Mouse (Mus musculus): Measurements from ENCODE around the gene Phldb2.
A peak's percentile ranks its signal among the peaks of the same experiment; 100 is the strongest.

Gene Phldb2

GRCm38 (mm10) chr16:45953394-45953793, at the start of gene Phldb2:
Gene Phldb2 (minus strand): TSS chr16:45953598.
- DNase-seq: no peak

DNA sequence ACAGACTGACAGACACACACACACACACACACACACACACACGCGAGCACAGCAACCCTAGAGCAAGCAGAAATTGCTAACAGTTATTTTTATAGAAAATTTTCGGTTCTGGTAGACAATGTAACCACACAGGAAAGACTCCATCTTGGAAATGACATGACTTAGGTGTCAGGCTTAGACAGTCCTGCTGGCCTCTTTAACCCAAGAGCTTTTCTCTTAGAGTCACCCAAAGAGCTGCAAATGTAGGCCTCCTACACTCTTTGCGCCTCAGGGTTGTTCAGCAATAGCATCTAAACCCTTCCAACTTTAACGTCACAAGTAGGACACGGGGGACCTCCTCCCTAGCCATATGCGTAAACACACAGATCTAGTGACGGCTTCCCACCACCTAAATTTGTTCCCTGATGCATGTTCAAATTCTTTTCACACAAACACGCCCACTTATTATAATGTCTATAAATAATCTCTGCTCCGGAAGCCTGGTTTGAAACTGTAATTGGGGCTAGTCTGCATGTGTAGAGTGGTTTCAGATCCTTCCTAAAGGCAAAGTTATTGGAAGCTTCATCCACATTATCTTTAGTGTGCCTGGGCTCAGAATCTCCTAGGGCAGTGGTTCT, 48.3 kb upstream of the Phldb2 start:
- DNase-seq: no peak

DNA sequence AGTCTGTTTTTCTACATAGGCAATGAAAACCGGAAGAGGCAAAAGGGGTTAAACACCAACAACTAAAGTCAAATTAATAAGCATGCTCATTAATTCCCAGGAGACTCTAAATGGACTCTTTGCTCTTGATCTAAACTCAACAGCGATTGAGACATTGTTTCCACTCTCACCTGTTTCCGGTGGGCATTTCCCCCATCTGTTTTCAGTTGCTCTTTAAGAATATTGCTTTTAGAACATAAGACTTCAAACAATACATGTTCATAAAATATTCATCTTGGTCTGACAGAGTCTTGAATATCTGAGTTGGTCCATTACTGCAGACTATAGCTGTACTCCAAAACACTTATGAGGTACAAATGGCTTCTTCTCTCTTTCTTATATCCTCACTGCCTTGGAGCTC, 47.6 kb upstream of the Phldb2 start:
- DNase-seq: no peak

GRCm38 (mm10) chr16:45999374-46000191, 46.2 kb upstream of the Phldb2 start:
- DNase-seq: no peak

DNA sequence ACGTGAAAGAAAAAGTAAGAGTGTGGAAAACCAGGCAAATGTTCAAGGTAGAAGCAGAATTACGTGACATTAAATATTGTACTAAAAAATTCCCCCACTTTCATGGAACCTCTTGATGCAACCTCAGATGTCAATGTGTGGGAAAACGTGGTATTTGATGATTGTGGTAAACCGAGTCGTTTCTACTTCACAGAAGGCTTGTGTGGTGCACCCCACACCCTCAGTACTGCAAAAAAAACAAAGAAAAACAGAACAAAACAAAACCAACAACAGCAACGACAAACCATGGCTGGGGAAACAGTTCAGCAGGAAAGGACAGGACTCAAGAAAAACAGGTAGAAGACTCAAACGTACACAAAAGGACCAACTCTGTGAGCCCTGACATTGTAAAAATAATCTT, 44.8 kb upstream of the Phldb2 start:
- DNase-seq: no peak

GRCm38 (mm10) chr16:45990901-45991676, 37.7 kb upstream of the Phldb2 start:
- DNase-seq: no peak

DNA sequence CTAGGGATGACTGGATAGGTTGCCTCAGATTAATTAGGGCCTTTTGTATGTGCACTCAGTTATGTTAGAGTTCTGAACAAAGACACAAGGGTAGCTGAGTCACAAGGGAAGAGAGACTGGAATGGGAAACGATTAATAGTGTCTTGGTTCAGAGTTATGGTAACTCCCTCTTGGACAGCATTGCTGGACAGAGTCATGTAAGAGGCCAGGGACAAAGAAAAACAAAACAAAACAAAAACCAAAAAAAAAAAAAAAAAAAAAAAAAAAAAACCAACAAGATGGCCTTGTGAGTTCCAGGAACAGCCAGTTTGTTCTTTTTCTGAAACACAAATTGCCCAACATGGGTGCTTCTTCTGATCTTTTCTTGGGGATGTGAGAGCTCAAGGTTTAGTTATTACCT, 32.8 kb upstream of the Phldb2 start:
- no peak for DNase-seq

- no peak for DNase-seq
Measured at GRCm38 (mm10) chr16:45984610-45985606, 31.5 kb upstream of the Phldb2 start.

DNA sequence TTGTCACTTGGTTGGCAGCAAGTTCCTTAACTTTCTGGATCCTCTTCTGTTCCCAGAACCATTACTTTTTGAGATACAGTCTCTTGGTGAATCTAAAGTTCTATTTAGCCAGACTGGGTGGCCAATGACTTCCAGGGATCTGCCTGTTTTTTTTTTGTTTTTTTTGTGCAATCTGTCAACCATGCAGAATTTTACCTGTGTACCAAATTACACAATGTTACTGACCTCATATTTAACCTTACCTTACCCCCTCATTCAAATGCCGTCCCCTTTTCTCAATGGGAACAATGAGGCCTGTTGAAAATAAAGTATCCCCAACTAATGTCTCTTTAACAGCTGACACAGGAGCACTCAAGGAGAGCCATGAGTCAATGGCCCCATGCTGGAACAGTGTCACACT, 22.9 kb upstream of the Phldb2 start:
- no peak for DNase-seq

- DNase-seq: peak in 1 of 2 experiments; percentile 46
Measured at GRCm38 (mm10) chr16:45973959-45974686, 20.7 kb upstream of the Phldb2 start.

- DNase-seq: no peak
Measured at GRCm38 (mm10) chr16:45970187-45970586, 16.8 kb upstream of the Phldb2 start.

- DNase-seq: no peak
Measured at GRCm38 (mm10) chr16:45968716-45969115, 15.3 kb upstream of the Phldb2 start.

- DNase-seq: peak; percentile 86 to 88
Measured at GRCm38 (mm10) chr16:45967471-45967870, 14.1 kb upstream of the Phldb2 start.

DNA sequence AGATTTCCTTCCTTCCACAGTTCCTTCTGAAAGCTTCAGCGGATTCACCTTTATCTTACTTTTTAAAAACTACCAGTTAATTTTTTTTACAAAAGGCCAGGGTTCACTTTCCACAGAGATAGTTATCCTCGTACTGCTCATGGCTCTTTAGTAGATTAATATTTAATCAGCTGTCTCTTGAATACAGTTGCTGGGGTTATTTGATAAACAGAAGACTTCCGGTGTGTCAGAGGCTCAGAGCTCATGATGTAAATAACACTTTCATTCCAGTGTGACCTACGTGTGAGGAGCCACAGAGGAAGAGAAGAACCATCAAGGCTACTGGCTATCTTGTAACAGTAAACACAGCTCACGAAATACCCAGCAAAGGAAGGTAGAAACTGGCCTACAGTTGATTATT, 13.2 kb upstream of the Phldb2 start:
- no peak for DNase-seq

DNA sequence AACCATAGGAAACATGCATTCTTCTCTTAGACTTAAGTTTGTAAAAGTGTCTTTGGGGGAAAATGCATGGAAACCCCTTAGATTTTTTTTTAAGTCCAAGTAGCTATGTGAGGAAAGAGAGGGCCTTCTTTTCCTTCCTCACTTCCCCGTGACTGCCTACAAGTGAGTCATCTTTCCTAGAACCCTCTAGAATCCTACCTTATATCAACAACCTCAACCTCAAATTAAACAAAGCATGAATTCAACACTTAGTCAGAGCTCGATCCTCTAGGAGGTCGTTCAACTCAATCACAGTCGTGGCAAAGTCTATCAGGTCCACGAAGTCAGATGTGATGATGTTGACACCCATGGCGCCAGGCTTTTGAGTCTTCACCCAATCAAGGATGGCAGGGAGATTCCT, 11.4 kb upstream of the Phldb2 start:
- DNase-seq: no peak

- no peak for DNase-seq
Measured at GRCm38 (mm10) chr16:45963837-45964236, 10.4 kb upstream of the Phldb2 start.

DNA sequence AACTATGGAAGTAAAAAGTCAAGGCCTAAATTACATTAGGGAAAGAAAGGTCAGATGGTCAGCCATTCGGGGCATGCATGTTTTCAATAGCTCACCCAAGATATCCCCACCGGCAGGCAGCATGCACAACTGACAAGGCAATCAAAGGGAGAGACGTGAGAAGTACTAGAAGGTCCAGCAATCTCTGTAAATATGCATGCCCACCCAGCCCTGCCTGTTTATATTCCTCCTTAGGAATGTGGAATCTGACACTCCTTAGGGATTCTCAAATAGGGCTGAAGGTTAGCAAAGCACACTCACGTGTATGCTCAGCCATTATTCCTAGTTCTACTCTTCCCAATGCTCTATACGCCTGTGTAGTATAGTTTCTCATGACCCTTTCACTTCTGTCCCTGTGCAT, 9.7 kb upstream of the Phldb2 start:
- DNase-seq: peak in 1 of 2 experiments; percentile 20

DNA sequence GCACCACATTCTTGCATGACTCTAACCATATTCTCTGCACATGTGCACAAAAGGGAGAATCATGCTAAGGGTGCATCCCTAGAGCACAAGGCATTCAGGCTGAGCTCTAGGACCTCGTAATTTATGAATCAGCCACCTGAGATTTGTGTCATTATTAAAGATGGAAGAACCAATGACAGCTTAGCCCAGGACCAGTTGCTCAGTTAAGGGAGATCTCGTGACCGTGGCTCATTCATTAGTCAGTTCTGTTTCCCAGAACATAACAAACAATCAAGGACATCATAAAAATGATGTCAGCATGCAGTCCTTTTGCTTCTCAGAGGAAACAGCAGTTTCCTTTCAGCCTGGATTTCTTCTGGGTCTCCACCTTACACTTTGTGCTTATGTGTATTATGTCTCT, 7.6 kb upstream of the Phldb2 start:
- DNase-seq: no peak

GRCm38 (mm10) chr16:45956390-45956950, 3.1 kb upstream of the Phldb2 start:
- no peak for DNase-seq

DNA sequence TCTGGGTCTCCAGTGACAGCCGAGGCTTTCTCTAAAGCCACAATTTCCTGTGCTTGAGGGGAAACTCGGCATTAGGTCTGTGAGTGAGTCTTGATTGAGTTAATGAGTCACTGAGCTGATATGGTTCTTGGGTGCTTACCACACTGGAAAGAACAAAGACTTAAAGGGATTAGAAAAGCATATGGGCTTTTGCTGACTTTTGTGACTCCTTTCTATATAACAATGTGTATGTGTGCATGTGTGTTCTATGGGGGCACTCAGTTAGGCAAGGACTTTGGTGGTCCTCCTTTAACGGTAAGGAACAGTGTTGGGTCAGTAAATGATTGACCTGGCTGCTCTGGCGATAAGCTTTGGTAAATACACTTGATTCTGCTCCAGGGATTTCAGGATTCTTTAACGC, 897 bp downstream of the Phldb2 start:
- peak in 1 of 2 experiments; percentile 50 for DNase-seq

- DNase-seq: no peak
Measured at GRCm38 (mm10) chr16:45952035-45952434, 1.4 kb downstream of the Phldb2 start.
